In genomic region chr4:120952163-120952562, GRCm38 (mm10) we compare ENCODE assay signal across 8 mouse cellular contexts. TPM values are rescaled to one million over a fixed set of nuclear protein-coding genes. Genes with fewer than 3 reads are reported as not detected.
DNase-seq lines count a peak whose midpoint lies in the region; ATAC-seq and TF ChIP-seq lines count a peak whose summit lies in the region.

No protein-coding gene starts in this region.

- WGBS in kidney, embryonic 14.5 days, result 50% methylated on average over 6 of the region's 6 CpGs
- WGBS in heart, embryonic 15.5 days, result 33% methylated on average over 6 of the region's 6 CpGs
- WGBS in lung, adult 2 months, result 11% methylated on average over 6 of the region's 6 CpGs
- WGBS in stomach, embryonic 16.5 days, result 32% methylated on average over 6 of the region's 6 CpGs

- peak overlapping the region; percentile 85 for H3K4me2 ChIP-seq in kidney, embryonic 14.5 days (replicated peaks; ENCODE audit: low read depth, low read length)
- H3K4me2 ChIP-seq in heart, embryonic 15.5 days, result peak overlapping the region; percentile 91
- peak overlapping the region; percentile 91 for H3K4me2 ChIP-seq in stomach, embryonic 16.5 days (ENCODE audit: low read depth, low read length)

- no peak for TF ChIP-seq POLR2A in lung, adult 2 months (IDR thresholded peaks at IDR 0.05; ENCODE audit: borderline replicate concordance, extremely low read depth, low read depth, low read length)

- peak overlapping the region; percentile 84 for H3K4me3 ChIP-seq in kidney, embryonic 14.5 days (ENCODE audit: low read length)
- H3K4me3 ChIP-seq in heart, embryonic 15.5 days, result peak overlapping the region; percentile 68
- peak overlapping the region; percentile 85 for H3K4me3 ChIP-seq in lung, adult 2 months (replicated peaks; ENCODE audit: extremely low read depth, low read depth, low read length)
- H3K4me3 ChIP-seq in stomach, embryonic 16.5 days (replicated peaks; ENCODE audit: low read length), result peak overlapping the region; percentile 87

- no peak for TF ChIP-seq CTCF in lung, adult 2 months (IDR thresholded peaks at IDR 0.05; ENCODE audit: insufficient read depth, low read length)

- H3K36me3 ChIP-seq in kidney, embryonic 14.5 days (ENCODE audit: control insufficient read depth, insufficient read depth, low read length), result no peaks in the 10 kb centered on the region
- peaks cover 3% of the 10 kb centered on the region; the same call in 1 of the 2 replicates for H3K36me3 ChIP-seq in heart, embryonic 15.5 days
- no peaks in the 10 kb centered on the region for H3K36me3 ChIP-seq in stomach, embryonic 16.5 days (ENCODE audit: control insufficient read depth, insufficient read depth, low read length)

- peak overlapping the region; percentile 82; the same call in 1 of the 2 replicates for H3K27ac ChIP-seq in kidney, embryonic 14.5 days (ENCODE audit: low read depth, low read length)
- peak overlapping the region; percentile 87 for H3K27ac ChIP-seq in heart, embryonic 15.5 days
- no peak overlapping the region for H3K27ac ChIP-seq in stomach, embryonic 16.5 days (ENCODE audit: low read length)

- ATAC-seq in kidney, embryonic 14.5 days (ENCODE audit: low FRiP score, low TSS enrichment), result no peak; the same call in 1 of the 2 replicates
- peak; percentile 25; the same call in 1 of the 2 replicates for ATAC-seq in heart, embryonic 15.5 days (replicated peaks; ENCODE audit: insufficient number of reproducible peaks, insufficient read depth, low FRiP score, low read depth)
- no peak for ATAC-seq in stomach, embryonic 16.5 days (ENCODE audit: insufficient read depth, low FRiP score)
- no peak for ATAC-seq in inflammation-experienced regulatory T-cells, adult 6 months

- H3K9me3 ChIP-seq in kidney, embryonic 14.5 days (ENCODE audit: control insufficient read depth, low read length), result no peaks in the 10 kb centered on the region
- no peaks in the 10 kb centered on the region for H3K9me3 ChIP-seq in heart, embryonic 15.5 days (replicated peaks)
- H3K9me3 ChIP-seq in stomach, embryonic 16.5 days (replicated peaks; ENCODE audit: control insufficient read depth, low read length), result no peaks in the 10 kb centered on the region

- H3K4me1 ChIP-seq in kidney, embryonic 14.5 days (ENCODE audit: control insufficient read depth, insufficient read depth, low read length), result no peaks in the 10 kb centered on the region
- H3K4me1 ChIP-seq in heart, embryonic 15.5 days (replicated peaks), result peaks cover 14% of the 10 kb centered on the region
- H3K4me1 ChIP-seq in lung, adult 2 months (ENCODE audit: control insufficient read depth, insufficient read depth, low read length), result peaks cover 2% of the 10 kb centered on the region; the same call in 1 of the 2 replicates
- peaks cover 8% of the 10 kb centered on the region for H3K4me1 ChIP-seq in stomach, embryonic 16.5 days (ENCODE audit: control insufficient read depth, insufficient read depth, low read length)

- no peak for DNase-seq in kidney, postnatal 4 days
- peak; percentile 30 for DNase-seq in brain, adult 2 months (ENCODE audit: low read depth, low spot score)
- DNase-seq in lung, adult 2 months, result peak; percentile 17
- DNase-seq in urinary bladder, postnatal 14 days (ENCODE audit: low spot score), result no peak

- peak overlapping the region; percentile 85 for H3K9ac ChIP-seq in kidney, embryonic 14.5 days (ENCODE audit: low read depth, low read length)
- H3K9ac ChIP-seq in heart, embryonic 15.5 days, result peak overlapping the region; percentile 76
- peak overlapping the region; percentile 92 for H3K9ac ChIP-seq in stomach, embryonic 16.5 days (ENCODE audit: low read length)

- no peaks in the 10 kb centered on the region for H3K27me3 ChIP-seq in kidney, embryonic 14.5 days (ENCODE audit: control insufficient read depth, insufficient read depth, low read length)
- no peaks in the 10 kb centered on the region for H3K27me3 ChIP-seq in heart, embryonic 15.5 days
- no peaks in the 10 kb centered on the region for H3K27me3 ChIP-seq in stomach, embryonic 16.5 days (ENCODE audit: control insufficient read depth, insufficient read depth, low read length)

RNA-seq across cellular contexts. Expression of gene Zfp69, which starts 0.7 kb away (rescaled TPM):
- 9.0 and 9.9 TPM in 2 replicates for polyA plus RNA-seq in kidney, embryonic 14.5 days (2014; fragmentation: Nextera tagmentation; extraction: Ambion mirVana)
- 10.7 and 11.2 TPM in 2 replicates for polyA plus RNA-seq in heart, embryonic 15.5 days (2015; fragmentation: Nextera tagmentation; extraction: Ambion mirVana)
- 3.5 and 4.3 TPM in 2 replicates for polyA plus RNA-seq in lung, adult 2 months (2012; rRNA removed)
- 3.3 and 4.6 TPM in 2 replicates for polyA plus RNA-seq in stomach, embryonic 16.5 days (2015; fragmentation: Nextera tagmentation; extraction: Ambion mirVana)
- polyA plus RNA-seq in inflammation-experienced regulatory T-cells, adult 6 months (2017; shearing (Covaris generic)), result 1 to 10 TPM; 1.2 to 2.4 (median 1.8) TPM

RNA-seq across cellular contexts. Expression of gene Exo5, which starts 27.3 kb away (rescaled TPM):
- polyA plus RNA-seq in kidney, embryonic 14.5 days (2014; fragmentation: Nextera tagmentation; extraction: Ambion mirVana), result 25.9 and 29.0 TPM in 2 replicates
- 9.4 and 13.8 TPM in 2 replicates for polyA plus RNA-seq in heart, embryonic 15.5 days (2015; fragmentation: Nextera tagmentation; extraction: Ambion mirVana)
- polyA plus RNA-seq in lung, adult 2 months (2012; rRNA removed), result 3.3 and 5.4 TPM in 2 replicates
- 23.9 and 25.3 TPM in 2 replicates for polyA plus RNA-seq in stomach, embryonic 16.5 days (2015; fragmentation: Nextera tagmentation; extraction: Ambion mirVana)
- polyA plus RNA-seq in inflammation-experienced regulatory T-cells, adult 6 months (2017; shearing (Covaris generic)), result 10 to 100 TPM; 28.4 to 30.8 (median 30.0) TPM

Comparison
In these comparisons a context has a peak if more than half of its experiments do, and no peak if none do; other contexts are left out.
1. DNase-seq: peak in brain, adult 2 months (single experiment) and lung, adult 2 months (single experiment); none in kidney, postnatal 4 days (0 of 2) and urinary bladder, postnatal 14 days (single experiment).
2. Peak in every context shown above with its lines, with median percentiles within 50 percentile points of each other: H3K4me2 ChIP-seq, H3K4me3 ChIP-seq and H3K9ac ChIP-seq.